Mouse (Mus musculus) CH12.LX (cell line): Measurements from ENCODE around the gene Dmrta2. TPM values are rescaled to one million over a fixed set of nuclear protein-coding genes. Genes with fewer than 3 reads are reported as not detected.

ENCODE experiments used
- DNase-seq: peaks from one replicate; pipeline ENCODE4 v3.0.0-alpha.2; 2013; ENCODE audit errors: extremely low read depth
- H3K27ac ChIP-seq: 2 replicates; pipeline ENCODE4 v1.5.1; 2012; ENCODE audit warnings: low read depth, mild to moderate bottlenecking, control low read depth, moderate library complexity; ENCODE audit not compliant: insufficient read depth
- H3K27me3 ChIP-seq: replicated peaks from 2 replicates; pipeline ENCODE3; 2012; ENCODE audit warnings: inconsistent platforms
- H3K36me3 ChIP-seq, 2 experiments: replicated peaks in 1 of 2; 2 replicates each; pipeline versions ENCODE3 to v1.6.1; 2012; ENCODE audit warnings: inconsistent platforms in 1 of 2, low read length in 1 of 2, mild to moderate bottlenecking in 1 of 2, mixed read lengths in 1 of 2, moderate library complexity in 1 of 2; ENCODE audit not compliant: control insufficient read depth in 1 of 2, insufficient read depth in 1 of 2
- H3K4me1 ChIP-seq, 2 experiments: 2 replicates each; pipeline ENCODE4 v1.6.1; 2012; ENCODE audit warnings: inconsistent platforms in 1 of 2, moderate library complexity in 1 of 2; ENCODE audit not compliant: insufficient read depth in 2 of 2, control insufficient read depth in 1 of 2
- H3K4me2 ChIP-seq: 2 replicates; pipeline ENCODE4 v1.6.1; 2012; ENCODE audit warnings: low read depth, mild to moderate bottlenecking, control low read depth; ENCODE audit not compliant: poor library complexity, insufficient read depth, severe bottlenecking
- H3K4me3 ChIP-seq, 3 experiments: fragments of 150-350 bp in 1 of 3; sonication (generic) in 1 of 3; replicated peaks in 1 of 3; 2 replicates each; pipeline versions ENCODE3 to v1.5.1; 2011 to 2012; ENCODE audit warnings: low read depth in 2 of 3, low read length in 2 of 3, mild to moderate bottlenecking in 2 of 3, moderate library complexity in 2 of 3, control low read depth in 1 of 3, improper control_type of control experiment in 1 of 3, inconsistent platforms in 1 of 3, mixed read lengths in 1 of 3; ENCODE audit not compliant: poor library complexity in 1 of 3
- H3K79me2 ChIP-seq: replicated peaks from 2 replicates; pipeline ENCODE4 v1.6.1; 2012; ENCODE audit warnings: mild to moderate bottlenecking, moderate library complexity; ENCODE audit not compliant: control insufficient read depth, poor library complexity, insufficient read depth, severe bottlenecking; ENCODE audit errors: extremely low read depth
- H3K9ac ChIP-seq: 2 replicates; pipeline ENCODE4 v1.6.1; 2012; ENCODE audit warnings: low read depth, mild to moderate bottlenecking, control low read depth, moderate library complexity; ENCODE audit not compliant: insufficient read depth
- H3K9me3 ChIP-seq: replicated peaks from 2 replicates; pipeline ENCODE3; 2012; ENCODE audit warnings: low read length, inconsistent platforms, mixed read lengths
- BHLHE40 ChIP-seq: IDR thresholded peaks from 2 replicates; pipeline ENCODE4 v1.6.1; 2011; ENCODE audit warnings: mild to moderate bottlenecking, low read depth, low read length, improper control_type of control experiment
- CTCF ChIP-seq, 2 experiments: IDR thresholded peaks in 1 of 2; conservative IDR thresholded peaks in 1 of 2; 2 replicates each; pipeline ENCODE4 v1.5.1; 2011 to 2012; ENCODE audit warnings: low read depth in 2 of 2, low read length in 2 of 2, improper control_type of control experiment in 1 of 2, inconsistent platforms in 1 of 2, mild to moderate bottlenecking in 1 of 2, moderate library complexity in 1 of 2
- E2F4 ChIP-seq: IDR thresholded peaks from 2 replicates; pipeline ENCODE4 v1.6.1; 2011; ENCODE audit warnings: low read depth, low read length, improper control_type of control experiment; ENCODE audit not compliant: insufficient replicate concordance
- ELF1 ChIP-seq: IDR thresholded peaks from 2 replicates; pipeline ENCODE4 v1.6.1; 2014; ENCODE audit warnings: low read depth, mild to moderate bottlenecking, inconsistent platforms, low read length, improper control_type of control experiment
- ETS1 ChIP-seq: conservative IDR thresholded peaks from 2 replicates; pipeline ENCODE4 v1.6.1; 2012; ENCODE audit warnings: low read depth, mild to moderate bottlenecking, inconsistent platforms, low read length, improper control_type of control experiment, moderate library complexity
- HCFC1 ChIP-seq: IDR thresholded peaks from 2 replicates; pipeline ENCODE4 v1.6.1; 2012; ENCODE audit warnings: low read depth, mild to moderate bottlenecking, inconsistent platforms, low read length, improper control_type of control experiment
- JUND ChIP-seq: conservative IDR thresholded peaks from 2 replicates; pipeline ENCODE4 v1.6.1; 2011; ENCODE audit warnings: low read depth, low read length, improper control_type of control experiment
- MAFK ChIP-seq: IDR thresholded peaks from 2 replicates; pipeline ENCODE4 v1.6.1; 2011; ENCODE audit warnings: low read length, improper control_type of control experiment; ENCODE audit not compliant: insufficient replicate concordance
- MAZ ChIP-seq: IDR thresholded peaks from 2 replicates; pipeline ENCODE4 v1.6.1; 2012; ENCODE audit warnings: low read depth, mild to moderate bottlenecking, inconsistent platforms, low read length, improper control_type of control experiment, moderate library complexity
- MXI1 ChIP-seq: IDR thresholded peaks from 2 replicates; pipeline ENCODE4 v1.6.1; 2011; ENCODE audit warnings: mild to moderate bottlenecking, low read depth, low read length, improper control_type of control experiment
- MYC ChIP-seq: IDR thresholded peaks from 2 replicates; pipeline ENCODE4 v1.6.1; 2011; ENCODE audit warnings: low read depth, mild to moderate bottlenecking, improper control_type of control experiment, low read length
- NELFE ChIP-seq: IDR thresholded peaks from 2 replicates; pipeline ENCODE4 v1.6.1; 2011; ENCODE audit warnings: low read depth, low read length, improper control_type of control experiment
- POLR2A ChIP-seq: IDR thresholded peaks from 2 replicates; pipeline ENCODE4 v1.6.1; 2011; ENCODE audit warnings: low read depth, mild to moderate bottlenecking, improper control_type of control experiment, low read length
- POLR2AphosphoS2 ChIP-seq: IDR thresholded peaks from 2 replicates; pipeline ENCODE4 v1.6.1; 2011; ENCODE audit warnings: low read depth, low read length, improper control_type of control experiment
- RCOR1 ChIP-seq: conservative IDR thresholded peaks from 2 replicates; pipeline ENCODE4 v1.6.1; 2012; ENCODE audit warnings: low read depth, mild to moderate bottlenecking, inconsistent platforms, low read length, improper control_type of control experiment
- SIN3A ChIP-seq: IDR thresholded peaks from 2 replicates; pipeline ENCODE4 v1.6.1; 2012; ENCODE audit warnings: low read length, improper control_type of control experiment, inconsistent platforms
- SMC3 ChIP-seq: IDR thresholded peaks from 2 replicates; pipeline ENCODE4 v1.6.1; 2011; ENCODE audit warnings: low read depth, low read length, improper control_type of control experiment
- UBTF ChIP-seq: IDR thresholded peaks from 2 replicates; pipeline ENCODE4 v1.6.1; 2012; ENCODE audit warnings: low read depth, mild to moderate bottlenecking, inconsistent platforms, low read length, improper control_type of control experiment, moderate library complexity
- USF1 ChIP-seq: IDR thresholded peaks from 2 replicates; pipeline ENCODE4 v1.6.1; 2014; ENCODE audit warnings: low read depth, mild to moderate bottlenecking, inconsistent platforms, low read length, improper control_type of control experiment
- USF2 ChIP-seq: conservative IDR thresholded peaks from 2 replicates; pipeline ENCODE4 v1.6.1; 2011; ENCODE audit warnings: low read depth, low read length, improper control_type of control experiment
- ZC3H11A ChIP-seq: IDR thresholded peaks from 2 replicates; pipeline ENCODE4 v1.6.1; 2012; ENCODE audit warnings: low read depth, mild to moderate bottlenecking, inconsistent platforms, low read length, improper control_type of control experiment
- ZKSCAN1 ChIP-seq: IDR thresholded peaks from 2 replicates; pipeline ENCODE4 v1.6.1; 2012; ENCODE audit warnings: low read depth, inconsistent platforms, low read length, improper control_type of control experiment, borderline replicate concordance
- ZNF384 ChIP-seq: IDR thresholded peaks from 2 replicates; pipeline ENCODE4 v1.6.1; 2012; ENCODE audit warnings: low read depth, low read length, improper control_type of control experiment, inconsistent platforms
- dilution Hi-C: fragments of 300-500 bp; cut with MboI; formaldehyde crosslinking; loops from 2 replicates; pipeline ENCODE4 v1.14.3; 2020; ENCODE audit warnings: low sequenced_read_pairs; ENCODE audit not compliant: extremely low pct_unique_long_range_greater_than_20kb, extremely low pct_ligation_motif_present
- in situ Hi-C: fragments of 300-500 bp; cut with MboI; formaldehyde crosslinking; loops from 3 replicates; pipeline ENCODE4 v1.14.3; 2019; ENCODE audit warnings: low sequenced_read_pairs, low pct_ligation_motif_present, low pct_unique_long_range_greater_than_20kb, mixed read lengths
- polyA plus RNA-seq: library from polyadenylated mRNA; unstranded; fragments of >175 nt; gene quantifications from 2 replicates; pipeline ENCODE4 v1.2.1, GENCODE M21; 2012; ENCODE audit warnings: low read depth; ENCODE audit not compliant: insufficient read length
- total RNA-seq, 2 experiments: library from RNA; depleted of rRNA; stranded (reverse); fragments of 300-350 nt in 1 of 2; fragments of >200 nt in 1 of 2; gene quantifications; 2 replicates each; pipeline ENCODE4 v1.2.3; 2012 to 2014

Gene Dmrta2
- total and polyA plus RNA-seq, 3 experiments: 0.04 to 0.13 TPM; not detected in 1

- H3K9me3 ChIP-seq: peaks cover 40% of the 10 kb centered on the region
- dilution Hi-C loops: no loop called here
- H3K4me1 ChIP-seq: no peaks in the 10 kb centered on the region
- no peaks in the 10 kb centered on the region for H3K79me2 ChIP-seq
- H3K36me3 ChIP-seq: peaks cover 0 to 9% of the 10 kb centered on the region in 2 experiments
- no peak overlapping the region for H3K4me3 ChIP-seq
- H3K27ac ChIP-seq: no peak overlapping the region
- H3K4me2 ChIP-seq: no peak overlapping the region
- no peaks in the 10 kb centered on the region for H3K27me3 ChIP-seq
- no peak for DNase-seq
- in situ Hi-C loops: no loop called here
- H3K9ac ChIP-seq: no peak overlapping the region
- TF ChIP-seq MAFK: no peak
- TF ChIP-seq USF2: no peak
- TF ChIP-seq POLR2AphosphoS2: no peak
- no peak for TF ChIP-seq ZKSCAN1
- no peak for TF ChIP-seq ZNF384
- TF ChIP-seq NELFE: no peak
- no peak for TF ChIP-seq MAZ
- no peak for TF ChIP-seq UBTF
- TF ChIP-seq BHLHE40: no peak
Observed at GRCm38 (mm10) chr4:109983281-109984001, 5.6 kb downstream of the Dmrta2 start.

GRCm38 (mm10) chr4:109984011-109984411 lies 6.2 kb downstream of the Dmrta2 start:
- no peak overlapping the region for H3K4me3 ChIP-seq
- H3K27me3 ChIP-seq: no peaks in the 10 kb centered on the region
- DNase-seq: no peak
- no peak overlapping the region for H3K27ac ChIP-seq
- H3K9ac ChIP-seq: no peak overlapping the region
- H3K9me3 ChIP-seq: peaks cover 39% of the 10 kb centered on the region
- H3K36me3 ChIP-seq: peaks cover 0 to 9% of the 10 kb centered on the region in 2 experiments
- no peaks in the 10 kb centered on the region for H3K79me2 ChIP-seq
- no peak overlapping the region for H3K4me2 ChIP-seq
- H3K4me1 ChIP-seq: no peaks in the 10 kb centered on the region
- dilution Hi-C loops (no loop called here), in situ Hi-C loops (no loop called here)
- TF ChIP-seq POLR2AphosphoS2 (no peak), RCOR1 (no peak), POLR2A (no peak), CTCF (conservative IDR thresholded peaks at IDR 0.05 in 1 of 2, IDR thresholded peaks at IDR 0.05 in 1 of 2; ENCODE audit: low read depth in 2 of 2, low read length in 2 of 2) (no peak), USF1 (no peak), MXI1 (no peak), SIN3A (no peak), MYC (no peak), ETS1 (no peak), ZC3H11A (no peak), USF2 (no peak), E2F4 (no peak), NELFE (no peak), ELF1 (no peak), SMC3 (no peak), HCFC1 (no peak), JUND (no peak)
